Mouse (Mus musculus) bone marrow, adult 2 months (tissue): Measurements from ENCODE around the gene Atpaf2.

Experiments used
- CTCF ChIP-seq: fragments of 200-500 bp; IDR thresholded peaks from 2 replicates; pipeline ENCODE4 v1.5.1; 2011; ENCODE audit warnings: low read length, control low read depth; ENCODE audit not compliant: control insufficient read depth, insufficient read depth
- POLR2A ChIP-seq: fragments of 200-500 bp; IDR thresholded peaks from 2 replicates; pipeline ENCODE4 v1.6.1; 2011; ENCODE audit warnings: low read depth, mild to moderate bottlenecking, control low read depth, low read length, borderline replicate concordance; ENCODE audit not compliant: control insufficient read depth

- no peak for TF ChIP-seq CTCF
- TF ChIP-seq POLR2A, result no peak
Observed at GRCm38 (mm10) chr11:60391346-60391745, 26.9 kb downstream of the Atpaf2 start.
